Mouse (Mus musculus) forebrain, embryonic 16.5 days (tissue): Measurements from ENCODE around the gene Dapk1. TPM values are rescaled to one million over a fixed set of nuclear protein-coding genes. Genes with fewer than 3 reads are reported as not detected.

Experiments used
- ATAC-seq: fragments of 200-750 bp; cut with Nextera tagmentation; 2 replicates; pipeline ENCODE4 v1.8.0; 2017; ENCODE audit warnings: mild to moderate bottlenecking, moderate library complexity
- H3K27ac ChIP-seq: fragments of 300-500 bp; sonication (generic); 2 replicates; pipeline ENCODE4 v1.5.1; 2014; ENCODE audit warnings: low read length, control low read depth
- H3K27me3 ChIP-seq: fragments of 300-500 bp; sonication (generic); replicated peaks from 2 replicates; pipeline ENCODE4 v1.6.1; 2014; ENCODE audit warnings: low read length; ENCODE audit not compliant: control insufficient read depth, insufficient read depth
- H3K36me3 ChIP-seq: fragments of 300-500 bp; sonication (generic); 2 replicates; pipeline ENCODE4 v1.6.1; 2014; ENCODE audit not compliant: control insufficient read depth, insufficient read depth
- H3K4me1 ChIP-seq: fragments of 300-500 bp; sonication (generic); replicated peaks from 2 replicates; pipeline ENCODE4 v1.6.1; 2014; ENCODE audit warnings: low read length; ENCODE audit not compliant: control insufficient read depth, insufficient read depth
- H3K4me2 ChIP-seq: fragments of 300-500 bp; sonication (generic); 2 replicates; pipeline ENCODE4 v1.6.1; 2014; ENCODE audit warnings: mild to moderate bottlenecking, low read length, control low read depth
- H3K4me3 ChIP-seq: fragments of 300-500 bp; sonication (generic); replicated peaks from 2 replicates; pipeline ENCODE4 v1.5.1; 2014; ENCODE audit warnings: mild to moderate bottlenecking, low read length, control low read depth
- H3K9ac ChIP-seq: fragments of 300-500 bp; sonication (generic); replicated peaks from 2 replicates; pipeline ENCODE4 v1.6.1; 2014; ENCODE audit warnings: low read depth, low read length, control low read depth
- H3K9me3 ChIP-seq: fragments of 300-500 bp; sonication (generic); 2 replicates; pipeline ENCODE4 v1.6.1; 2016; ENCODE audit warnings: low read length; ENCODE audit not compliant: control insufficient read depth
- WGBS: fragments of 180-500 bp; shearing (Covaris S2); extraction: QIAGEN DNeasy Blood & Tissue Kit; methylation state at CpG from one replicate; pipeline ENCODE4 v1.1.7; 2014; 5-methylcytosine and 5-hydroxymethylcytosine counted together
- polyA plus RNA-seq: library from polyadenylated mRNA; unstranded; fragments of >200 nt; fragmentation: Nextera tagmentation; extraction: Ambion mirVana; gene quantifications from 2 replicates; pipeline ENCODE4 v1.2.1, GENCODE M21; 2015

Gene Dapk1
- polyA plus RNA-seq, 1 experiment from 2014 or later, result 59.8 TPM

- ATAC-seq, result no peak
- no peak overlapping the region for H3K27ac ChIP-seq
- no peaks in the 10 kb centered on the region for H3K27me3 ChIP-seq
- no peak overlapping the region for H3K4me2 ChIP-seq
- H3K4me1 ChIP-seq, result no peaks in the 10 kb centered on the region
- no peak overlapping the region for H3K9ac ChIP-seq
- no peaks in the 10 kb centered on the region for H3K9me3 ChIP-seq
- 96% methylated on average over 12 of the region's 12 CpGs for WGBS
- H3K36me3 ChIP-seq, result peaks cover 28% of the 10 kb centered on the region
- H3K4me3 ChIP-seq, result no peak overlapping the region
Observed at GRCm38 (mm10) chr13:60760392-60760791, 158.6 kb downstream of the Dapk1 start.

DNA sequence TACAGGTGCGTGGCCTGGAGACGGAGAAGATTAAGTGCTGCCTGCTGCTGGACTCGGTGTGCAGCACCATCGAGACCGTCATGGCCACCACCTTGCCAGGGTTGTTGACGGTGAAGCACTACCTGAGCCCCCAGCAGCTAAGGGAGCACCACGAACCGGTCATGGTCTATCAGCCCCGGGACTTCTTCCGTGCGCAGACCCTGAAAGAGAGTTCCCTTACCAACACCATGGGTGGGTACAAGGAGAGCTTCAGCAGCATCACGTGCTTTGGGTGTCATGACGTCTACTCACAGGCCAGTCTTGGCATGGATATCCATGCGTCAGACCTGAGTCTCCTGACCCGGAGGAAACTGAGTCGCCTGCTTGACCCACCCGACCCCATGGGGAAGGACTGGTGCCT, 159.4 kb downstream of the Dapk1 start:
- H3K9me3 ChIP-seq, result no peaks in the 10 kb centered on the region
- no peak overlapping the region for H3K4me2 ChIP-seq
- no peaks in the 10 kb centered on the region for H3K27me3 ChIP-seq
- no peak overlapping the region for H3K27ac ChIP-seq
- no peaks in the 10 kb centered on the region for H3K4me1 ChIP-seq
- no peak overlapping the region for H3K4me3 ChIP-seq
- H3K36me3 ChIP-seq, result peaks cover 28% of the 10 kb centered on the region
- 98% methylated on average over 17 of the region's 17 CpGs for WGBS
- no peak for ATAC-seq
- H3K9ac ChIP-seq, result no peak overlapping the region

DNA sequence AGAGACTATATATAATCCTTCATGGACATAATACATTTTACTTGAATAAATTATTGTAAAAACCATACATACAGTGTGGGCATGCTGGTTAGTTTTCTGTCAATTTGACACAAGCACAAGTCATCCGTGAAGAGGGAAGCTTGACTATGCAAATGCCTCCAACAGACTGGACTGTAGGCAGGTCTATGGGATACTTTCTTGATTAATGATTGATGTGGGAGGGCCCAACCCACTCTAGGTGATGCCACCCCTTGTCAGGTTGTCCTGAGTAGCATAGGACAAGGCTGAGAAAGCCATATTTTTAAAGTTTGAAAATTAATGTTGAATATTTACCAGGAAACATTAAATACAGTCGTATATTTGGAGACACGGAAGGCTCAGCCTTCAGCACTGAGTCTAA, 178.8 kb downstream of the Dapk1 start:
- Histone ChIP-seq H3K9ac (no peak overlapping the region), H3K9me3 (no peaks in the 10 kb centered on the region), H3K4me1 (no peaks in the 10 kb centered on the region), H3K4me2 (no peak overlapping the region), H3K27ac (no peak overlapping the region), H3K36me3 (no peaks in the 10 kb centered on the region), H3K4me3 (no peak overlapping the region), H3K27me3 (no peaks in the 10 kb centered on the region)
- ATAC-seq, result no peak
- WGBS, result 91% methylated on average over 3 of the region's 3 CpGs

- Histone ChIP-seq H3K4me3 (no peak overlapping the region), H3K36me3 (no peaks in the 10 kb centered on the region), H3K9me3 (no peaks in the 10 kb centered on the region), H3K9ac (no peak overlapping the region), H3K4me2 (no peak overlapping the region), H3K27ac (no peak overlapping the region), H3K27me3 (no peaks in the 10 kb centered on the region), H3K4me1 (no peaks in the 10 kb centered on the region)
- WGBS, result 89% methylated on average over 7 of the region's 7 CpGs
- ATAC-seq, result no peak
Observed at GRCm38 (mm10) chr13:60783301-60783700, 181.6 kb downstream of the Dapk1 start.

DNA sequence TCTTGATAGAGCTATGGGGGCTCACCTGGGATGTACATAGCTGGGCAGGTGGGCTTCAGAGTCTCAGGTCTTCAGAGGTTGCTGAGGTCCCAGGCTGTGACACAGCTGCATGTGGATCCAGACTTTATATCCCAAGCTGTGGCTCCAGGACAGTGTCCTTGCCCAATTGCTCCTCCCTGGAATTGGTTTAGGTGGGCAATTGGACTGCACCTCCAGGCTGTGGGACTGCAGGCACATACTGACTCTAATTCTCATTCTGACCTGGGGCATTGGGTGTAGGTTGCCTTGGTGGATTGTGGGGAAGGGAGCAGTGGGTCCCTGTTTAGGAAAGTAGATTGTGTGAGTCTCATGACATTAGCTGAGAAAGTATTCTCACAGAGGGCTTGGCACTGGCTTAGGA, 184.5 kb downstream of the Dapk1 start, which contains the start of gene BC051665:
TSS of gene BC051665 (minus strand) at position 101 of the 400 bp plus-strand sequence.
- no peak for ATAC-seq
- Histone ChIP-seq H3K27ac (no peak within 1 kb of the TSS), H3K36me3 (no peaks in the 10 kb centered on the region), H3K27me3 (no peaks in the 10 kb centered on the region), H3K4me2 (no peak within 1 kb of the TSS), H3K4me1 (no peaks in the 10 kb centered on the region), H3K9ac (no peak within 1 kb of the TSS), H3K9me3 (no peaks in the 10 kb centered on the region), H3K4me3 (no peak within 1 kb of the TSS)

DNA sequence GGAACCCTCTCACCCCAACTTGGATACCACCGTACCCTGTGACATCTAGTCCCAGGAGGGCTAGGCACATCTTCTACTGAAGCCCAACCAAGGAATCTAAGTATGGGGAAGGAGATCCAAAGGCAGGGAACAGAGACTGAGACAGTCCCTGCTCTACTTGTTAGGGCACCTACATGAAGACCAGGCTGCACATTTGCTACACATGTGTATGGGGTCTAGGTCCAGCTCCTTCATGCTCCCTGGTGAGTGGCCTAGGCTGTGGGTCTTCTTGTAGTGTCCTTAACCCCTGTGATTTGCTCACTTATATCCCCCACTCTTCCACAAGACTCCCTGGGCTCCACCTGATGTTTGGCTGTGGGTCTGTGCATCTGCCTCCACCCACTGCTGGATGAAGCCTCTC, 187.7 kb downstream of the Dapk1 start:
- ATAC-seq, result no peak
- Histone ChIP-seq H3K4me2 (no peak overlapping the region), H3K27ac (no peak overlapping the region), H3K36me3 (no peaks in the 10 kb centered on the region), H3K4me1 (no peaks in the 10 kb centered on the region), H3K27me3 (no peaks in the 10 kb centered on the region), H3K9me3 (no peaks in the 10 kb centered on the region), H3K4me3 (no peak overlapping the region), H3K9ac (no peak overlapping the region)
- WGBS, result 81% methylated on average over 1 of the region's 1 CpGs

GRCm38 (mm10) chr13:60802749-60803148, 201.0 kb downstream of the Dapk1 start, which contains the start of gene Ctsll3:
Gene Ctsll3 (minus strand): TSS chr13:60802849.
- no peak within 1 kb of the TSS for H3K4me3 ChIP-seq
- H3K4me2 ChIP-seq, result no peak within 1 kb of the TSS
- H3K27ac ChIP-seq, result no peak within 1 kb of the TSS
- whole genome bisulfite sequencing, result 63% methylated on average over 1 of the region's 1 CpGs
- H3K4me1 ChIP-seq, result no peaks in the 10 kb centered on the region
- no peaks in the 10 kb centered on the region for H3K9me3 ChIP-seq
- no peaks in the 10 kb centered on the region for H3K27me3 ChIP-seq
- no peaks in the 10 kb centered on the region for H3K36me3 ChIP-seq
- no peak for ATAC-seq
- no peak within 1 kb of the TSS for H3K9ac ChIP-seq

- no peak overlapping the region for H3K9ac ChIP-seq
- ATAC-seq, result no peak
- no peaks in the 10 kb centered on the region for H3K4me1 ChIP-seq
- H3K4me3 ChIP-seq, result no peak overlapping the region
- H3K4me2 ChIP-seq, result no peak overlapping the region
- 84% methylated on average over 2 of the region's 2 CpGs for WGBS
- H3K27ac ChIP-seq, result no peak overlapping the region
- no peaks in the 10 kb centered on the region for H3K36me3 ChIP-seq
- no peaks in the 10 kb centered on the region for H3K27me3 ChIP-seq
- no peaks in the 10 kb centered on the region for H3K9me3 ChIP-seq
Observed at GRCm38 (mm10) chr13:60809690-60810089, 207.9 kb downstream of the Dapk1 start.

- Histone ChIP-seq H3K36me3 (no peaks in the 10 kb centered on the region), H3K27ac (no peak overlapping the region), H3K9me3 (no peaks in the 10 kb centered on the region), H3K9ac (no peak overlapping the region), H3K4me3 (no peak overlapping the region), H3K27me3 (no peaks in the 10 kb centered on the region), H3K4me2 (no peak overlapping the region), H3K4me1 (no peaks in the 10 kb centered on the region)
- ATAC-seq, result no peak
- 93% methylated on average over 6 of the region's 6 CpGs for WGBS
Observed at GRCm38 (mm10) chr13:60812768-60813167, 211.0 kb downstream of the Dapk1 start.
